Mouse (Mus musculus) ES-Bruce4 (cell line): Measurements from ENCODE around the gene Dcbld2.

Source experiments
- CTCF ChIP-seq: IDR thresholded peaks from one replicate; pipeline ENCODE4 v1.8.1; 2011; ENCODE audit warnings: low read depth, low read length
- EP300 ChIP-seq: IDR thresholded peaks from 2 replicates; pipeline ENCODE4 v1.6.1; 2011; ENCODE audit warnings: low read depth, low read length; ENCODE audit not compliant: insufficient read depth
- POLR2A ChIP-seq: IDR thresholded peaks from one replicate; pipeline ENCODE4 v1.8.1; 2011; ENCODE audit warnings: low read length; ENCODE audit not compliant: insufficient read depth

GRCm38 (mm10) chr16:58481906-58482270 is 73.6 kb downstream of the Dcbld2 start:
- TF ChIP-seq POLR2A (no peak), CTCF (no peak), EP300 (no peak)
